Mouse (Mus musculus): Measurements from ENCODE around the gene Fmnl2. TPM values are rescaled to one million over a fixed set of nuclear protein-coding genes. Genes with fewer than 3 reads are reported as not detected.

Gene Fmnl2
- polyA plus RNA-seq, 1 experiment from 2014 or later = 11.2 TPM

DNA sequence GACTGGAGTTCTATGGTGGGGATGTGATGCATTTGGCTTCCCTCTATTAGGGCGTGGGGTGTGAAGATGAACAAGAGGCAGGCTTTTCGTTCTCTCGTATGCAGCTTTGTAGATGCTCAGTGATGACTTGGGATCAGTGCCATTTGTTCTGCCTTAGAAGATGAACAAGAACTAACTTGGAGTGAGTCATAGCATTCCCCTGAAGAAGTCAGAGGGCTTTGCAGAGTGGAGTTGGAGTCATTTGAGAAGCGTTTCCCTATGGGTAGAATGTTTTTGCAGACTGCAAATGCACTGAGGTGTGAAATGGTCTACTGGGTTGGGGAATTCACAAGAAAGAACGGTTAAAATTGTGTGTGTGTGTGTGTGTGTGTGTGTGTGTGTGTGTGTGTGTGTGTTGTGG, 108.6 kb downstream of the Fmnl2 start:
- H3K4me3 ChIP-seq (ENCODE audit: low read depth, low read length) = no peak overlapping the region
- H3K4me2 ChIP-seq (ENCODE audit: low read depth, severe bottlenecking) = no peak overlapping the region
- H3K9me3 ChIP-seq (ENCODE audit: control insufficient read depth, low read length) = no peaks in the 10 kb centered on the region
- no peaks in the 10 kb centered on the region for H3K27me3 ChIP-seq (ENCODE audit: control insufficient read depth, insufficient read depth, low read length)
- DNase-seq (ENCODE audit: low spot score) = no peak
- H3K36me3 ChIP-seq (ENCODE audit: control insufficient read depth, insufficient read depth, low read length) = no peaks in the 10 kb centered on the region
- no peak overlapping the region for H3K9ac ChIP-seq (ENCODE audit: low read length)
- peaks cover 36% of the 10 kb centered on the region for H3K4me1 ChIP-seq (ENCODE audit: control insufficient read depth, insufficient read depth, low read length)
- H3K27ac ChIP-seq (replicated peaks; ENCODE audit: low read depth, low read length) = no peak overlapping the region
- 60% methylated on average over 5 of the region's 5 CpGs for WGBS
- ATAC-seq (ENCODE audit: insufficient number of reproducible peaks, low FRiP score, low TSS enrichment, low read depth) = no peak

GRCm38 (mm10) chr2:52966820-52967460, 109.3 kb downstream of the Fmnl2 start:
- 88% methylated on average over 12 of the region's 12 CpGs for WGBS

GRCm38 (mm10) chr2:52967461-52967823, 109.8 kb downstream of the Fmnl2 start:
- Histone ChIP-seq H3K4me2 (ENCODE audit: low read depth, severe bottlenecking) (no peak overlapping the region), H3K4me1 (ENCODE audit: control insufficient read depth, insufficient read depth, low read length) (peaks cover 36% of the 10 kb centered on the region), H3K27ac (replicated peaks; ENCODE audit: low read depth, low read length) (no peak overlapping the region), H3K4me3 (ENCODE audit: low read depth, low read length) (no peak overlapping the region), H3K9me3 (ENCODE audit: control insufficient read depth, low read length) (no peaks in the 10 kb centered on the region), H3K36me3 (ENCODE audit: control insufficient read depth, insufficient read depth, low read length) (no peaks in the 10 kb centered on the region), H3K9ac (ENCODE audit: low read length) (no peak overlapping the region), H3K27me3 (ENCODE audit: control insufficient read depth, insufficient read depth, low read length) (no peaks in the 10 kb centered on the region)
- 93% methylated on average over 5 of the region's 5 CpGs for WGBS
- DNase-seq (ENCODE audit: low spot score) (no peak), ATAC-seq (ENCODE audit: insufficient number of reproducible peaks, low FRiP score, low TSS enrichment, low read depth) (no peak)

More at GRCm38 (mm10) chr2:52966820-52967460, 109.3 kb downstream of the Fmnl2 start:
- DNase-seq (ENCODE audit: low spot score) (no peak), ATAC-seq (ENCODE audit: insufficient number of reproducible peaks, low FRiP score, low TSS enrichment, low read depth) (no peak)
- no peaks in the 10 kb centered on the region for H3K36me3 ChIP-seq (ENCODE audit: control insufficient read depth, insufficient read depth, low read length)
- no peak overlapping the region for H3K27ac ChIP-seq (replicated peaks; ENCODE audit: low read depth, low read length)
- no peak overlapping the region for H3K4me3 ChIP-seq (ENCODE audit: low read depth, low read length)
- no peaks in the 10 kb centered on the region for H3K27me3 ChIP-seq (ENCODE audit: control insufficient read depth, insufficient read depth, low read length)
- no peak overlapping the region for H3K4me2 ChIP-seq (ENCODE audit: low read depth, severe bottlenecking)
- H3K9ac ChIP-seq (ENCODE audit: low read length) = no peak overlapping the region
- no peaks in the 10 kb centered on the region for H3K9me3 ChIP-seq (ENCODE audit: control insufficient read depth, low read length)
- peaks cover 36% of the 10 kb centered on the region for H3K4me1 ChIP-seq (ENCODE audit: control insufficient read depth, insufficient read depth, low read length)

DNA sequence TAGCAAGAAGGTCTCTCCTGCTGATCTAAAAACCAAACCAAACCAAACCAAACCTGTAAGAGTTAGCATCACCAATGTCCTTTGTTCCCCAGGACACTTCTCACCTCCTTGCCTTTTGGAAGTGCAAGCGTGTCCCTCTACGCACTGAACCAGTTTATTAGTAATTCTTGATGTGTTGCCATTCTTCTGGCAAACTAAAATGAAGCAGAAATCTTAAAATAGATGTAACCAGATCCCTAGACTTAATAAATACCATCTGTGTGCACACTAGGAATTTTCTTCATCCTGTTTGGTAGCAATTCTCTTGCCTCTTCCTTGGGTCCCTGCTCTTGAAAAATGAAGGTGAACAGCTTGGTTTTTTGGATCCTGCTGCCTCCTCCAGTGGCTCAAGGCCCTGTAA, 111.2 kb downstream of the Fmnl2 start:
- no peaks in the 10 kb centered on the region for H3K36me3 ChIP-seq (ENCODE audit: control insufficient read depth, insufficient read depth, low read length)
- peak; percentile 42 for DNase-seq (ENCODE audit: low spot score)
- peaks cover 32% of the 10 kb centered on the region for H3K4me1 ChIP-seq (ENCODE audit: control insufficient read depth, insufficient read depth, low read length)
- ATAC-seq (ENCODE audit: insufficient number of reproducible peaks, low FRiP score, low TSS enrichment, low read depth) = no peak
- no peak overlapping the region for H3K9ac ChIP-seq (ENCODE audit: low read length)
- no peaks in the 10 kb centered on the region for H3K27me3 ChIP-seq (ENCODE audit: control insufficient read depth, insufficient read depth, low read length)
- H3K4me3 ChIP-seq (ENCODE audit: low read depth, low read length) = no peak overlapping the region
- H3K4me2 ChIP-seq (ENCODE audit: low read depth, severe bottlenecking) = no peak overlapping the region
- H3K9me3 ChIP-seq (ENCODE audit: control insufficient read depth, low read length) = no peaks in the 10 kb centered on the region
- 25% methylated on average over 2 of the region's 2 CpGs for WGBS
- H3K27ac ChIP-seq (replicated peaks; ENCODE audit: low read depth, low read length) = peak overlapping the region; percentile 87

- ATAC-seq (ENCODE audit: insufficient number of reproducible peaks, low FRiP score, low TSS enrichment, low read depth) (no peak), DNase-seq (ENCODE audit: low spot score) (no peak)
- H3K27me3 ChIP-seq (ENCODE audit: control insufficient read depth, insufficient read depth, low read length) = no peaks in the 10 kb centered on the region
- H3K4me2 ChIP-seq (ENCODE audit: low read depth, severe bottlenecking) = no peak overlapping the region
- no peaks in the 10 kb centered on the region for H3K9me3 ChIP-seq (ENCODE audit: control insufficient read depth, low read length)
- no peaks in the 10 kb centered on the region for H3K36me3 ChIP-seq (ENCODE audit: control insufficient read depth, insufficient read depth, low read length)
- H3K27ac ChIP-seq (replicated peaks; ENCODE audit: low read depth, low read length) = no peak overlapping the region
- WGBS = 85% methylated on average over 6 of the region's 6 CpGs
- H3K9ac ChIP-seq (ENCODE audit: low read length) = no peak overlapping the region
- H3K4me3 ChIP-seq (ENCODE audit: low read depth, low read length) = no peak overlapping the region
- peaks cover 19% of the 10 kb centered on the region; the same call in 1 of the 2 replicates for H3K4me1 ChIP-seq (ENCODE audit: control insufficient read depth, insufficient read depth, low read length)
Measured at GRCm38 (mm10) chr2:52974056-52974455, 116.4 kb downstream of the Fmnl2 start.

DNA sequence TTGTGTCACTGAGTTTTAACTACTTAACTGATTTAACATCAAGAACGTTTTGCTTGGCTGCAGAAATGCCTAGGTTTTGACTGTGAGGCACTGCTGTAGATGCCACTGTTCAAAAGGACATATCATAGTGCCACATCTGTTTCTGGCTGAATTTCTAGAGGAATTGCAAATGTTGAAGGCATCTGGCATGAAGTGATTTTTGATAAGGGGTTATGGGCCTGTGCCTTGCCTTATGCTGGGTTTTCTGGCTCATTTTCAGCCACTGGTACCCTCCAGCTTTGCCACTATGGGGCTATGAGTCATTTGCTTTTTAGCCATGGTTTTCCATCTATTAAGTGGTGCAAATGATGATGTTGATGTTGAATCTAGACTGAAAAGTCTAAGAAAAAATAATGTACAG, 117.1 kb downstream of the Fmnl2 start:
- Histone ChIP-seq H3K36me3 (ENCODE audit: control insufficient read depth, insufficient read depth, low read length) (no peaks in the 10 kb centered on the region), H3K9me3 (ENCODE audit: control insufficient read depth, low read length) (no peaks in the 10 kb centered on the region), H3K4me1 (ENCODE audit: control insufficient read depth, insufficient read depth, low read length) (peaks cover 21% of the 10 kb centered on the region), H3K4me2 (ENCODE audit: low read depth, severe bottlenecking) (no peak overlapping the region), H3K9ac (ENCODE audit: low read length) (no peak overlapping the region), H3K27ac (replicated peaks; ENCODE audit: low read depth, low read length) (no peak overlapping the region), H3K4me3 (ENCODE audit: low read depth, low read length) (no peak overlapping the region), H3K27me3 (ENCODE audit: control insufficient read depth, insufficient read depth, low read length) (no peaks in the 10 kb centered on the region)
- WGBS = 87% methylated on average over 1 of the region's 1 CpGs
- no peak for ATAC-seq (ENCODE audit: insufficient number of reproducible peaks, low FRiP score, low TSS enrichment, low read depth)
- DNase-seq (ENCODE audit: low spot score) = no peak

- no peak for DNase-seq (ENCODE audit: low spot score)
- 88% methylated on average over 6 of the region's 6 CpGs for WGBS
- Histone ChIP-seq H3K4me2 (ENCODE audit: low read depth, severe bottlenecking) (no peak overlapping the region), H3K4me3 (ENCODE audit: low read depth, low read length) (no peak overlapping the region), H3K36me3 (ENCODE audit: control insufficient read depth, insufficient read depth, low read length) (no peaks in the 10 kb centered on the region), H3K4me1 (ENCODE audit: control insufficient read depth, insufficient read depth, low read length) (peaks cover 32% of the 10 kb centered on the region), H3K9ac (ENCODE audit: low read length) (no peak overlapping the region), H3K27me3 (ENCODE audit: control insufficient read depth, insufficient read depth, low read length) (no peaks in the 10 kb centered on the region), H3K27ac (replicated peaks; ENCODE audit: low read depth, low read length) (no peak overlapping the region), H3K9me3 (ENCODE audit: control insufficient read depth, low read length) (no peaks in the 10 kb centered on the region)
- no peak for ATAC-seq (ENCODE audit: insufficient number of reproducible peaks, low FRiP score, low TSS enrichment, low read depth)
Measured at GRCm38 (mm10) chr2:52977921-52978675, 120.4 kb downstream of the Fmnl2 start.

DNA sequence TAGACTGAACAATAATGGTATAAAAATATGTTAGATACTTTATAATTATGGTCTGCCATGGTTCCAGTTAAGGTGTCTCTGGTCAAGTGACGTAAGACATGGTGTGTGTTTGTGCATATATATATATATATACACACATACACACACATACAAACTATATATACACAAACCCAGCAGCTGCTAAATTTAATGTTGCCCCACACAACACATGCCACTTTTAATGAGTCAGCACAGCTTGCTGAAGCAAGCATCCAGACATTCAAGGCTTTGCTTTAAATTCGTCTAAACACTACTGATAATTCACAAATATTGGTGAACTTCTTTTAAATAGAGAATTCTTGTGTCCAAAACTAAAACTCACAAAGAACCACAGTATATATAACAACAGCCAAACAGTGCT, 121.1 kb downstream of the Fmnl2 start:
- Histone ChIP-seq H3K27ac (replicated peaks; ENCODE audit: low read depth, low read length) (no peak overlapping the region), H3K4me3 (ENCODE audit: low read depth, low read length) (no peak overlapping the region), H3K4me2 (ENCODE audit: low read depth, severe bottlenecking) (no peak overlapping the region), H3K4me1 (ENCODE audit: control insufficient read depth, insufficient read depth, low read length) (peaks cover 32% of the 10 kb centered on the region), H3K27me3 (ENCODE audit: control insufficient read depth, insufficient read depth, low read length) (no peaks in the 10 kb centered on the region), H3K36me3 (ENCODE audit: control insufficient read depth, insufficient read depth, low read length) (no peaks in the 10 kb centered on the region), H3K9me3 (ENCODE audit: control insufficient read depth, low read length) (no peaks in the 10 kb centered on the region), H3K9ac (ENCODE audit: low read length) (no peak overlapping the region)
- WGBS = 79% methylated on average over 2 of the region's 2 CpGs
- ATAC-seq (ENCODE audit: insufficient number of reproducible peaks, low FRiP score, low TSS enrichment, low read depth) (no peak), DNase-seq (ENCODE audit: low spot score) (no peak)

All from limb, embryonic 11.5 days (tissue).